Mouse (Mus musculus): ENCODE results near the gene Gnaz.

DNA sequence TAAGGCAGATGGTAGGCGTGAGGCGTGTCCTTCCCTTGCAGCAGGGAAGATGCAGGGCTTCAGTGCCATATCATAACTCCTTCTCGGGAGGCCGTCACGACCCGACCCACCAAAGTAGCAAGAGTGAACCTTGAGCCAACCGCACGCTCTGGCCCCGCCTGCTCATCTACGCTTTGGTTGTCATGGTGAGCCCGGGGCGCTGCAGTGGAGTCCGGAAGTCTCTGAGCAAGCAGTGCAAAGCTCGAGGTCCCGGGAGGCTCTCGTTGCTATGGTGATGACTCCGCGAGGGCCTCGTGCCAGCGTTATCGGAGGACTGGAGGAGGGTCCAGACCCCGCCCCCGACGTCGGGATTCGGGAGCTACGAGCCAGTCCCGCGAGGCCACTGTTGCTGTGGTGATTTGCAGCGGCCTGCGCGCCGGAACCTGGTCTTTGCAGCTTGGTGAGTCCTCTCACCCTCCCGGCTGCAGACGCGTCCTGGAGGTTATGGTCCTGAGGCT, 70.0 kb downstream of the Gnaz start, which contains the start of gene Rab36:
- TF ChIP-seq CTCF (IDR thresholded peaks at IDR 0.05; ENCODE audit: low read depth) (no peak), EP300 (IDR thresholded peaks at IDR 0.05; ENCODE audit: low read depth) (no peak)

All from liver, postnatal 0 days (tissue).